35 mouse cellular contexts compared by ENCODE assay signal in the genomic region with DNA sequence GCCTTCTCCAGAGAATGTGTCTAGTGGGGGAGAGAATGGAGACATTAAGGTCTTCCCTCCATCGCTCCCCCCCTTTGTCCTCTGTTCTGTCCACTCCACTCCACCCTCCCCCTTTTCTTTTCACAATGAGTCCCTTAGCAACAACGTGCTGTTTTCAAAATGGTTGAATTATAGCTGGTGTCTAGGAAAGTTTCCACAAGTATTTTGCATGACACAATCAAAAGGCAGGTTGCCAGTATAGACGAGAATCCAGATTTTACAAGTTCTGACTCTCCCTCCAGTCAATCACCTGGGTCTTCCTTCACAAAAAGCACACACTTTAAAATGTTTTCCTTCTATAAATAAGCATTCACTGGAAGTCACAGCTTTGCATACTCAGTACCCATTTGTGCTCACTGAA. TPM values are rescaled to one million over a fixed set of nuclear protein-coding genes. Genes with fewer than 3 reads are reported as not detected.
DNase-seq lines count a peak whose midpoint lies in the region; ATAC-seq and TF ChIP-seq lines count a peak whose summit lies in the region.
"Had no signal": no experiment of that assay in that cellular context is flagged by ENCODE, and none has a peak within 500 bp of the region (broad histone marks: within the 10 kb centered on the region; RNA-seq: fewer than 3 reads in every experiment).

No protein-coding gene starts in this region.

- intact Hi-C loops in heart, postnatal 14 days (cut with DNase I): no loop called here

- no peak for TF ChIP-seq POLR2A in liver, adult 2 months (IDR thresholded peaks at IDR 0.05; ENCODE audit: extremely low read depth, insufficient read depth, low read length)

- H3K4me1 ChIP-seq in heart, postnatal 0 days (ENCODE audit: control insufficient read depth, insufficient read depth): no peaks in the 10 kb centered on the region
- H3K4me1 ChIP-seq in liver, adult 2 months (ENCODE audit: control insufficient read depth, insufficient read depth, low read length): peaks cover 34% of the 10 kb centered on the region
- peaks cover 13% of the 10 kb centered on the region for H3K4me1 ChIP-seq in limb, embryonic 15.5 days
- H3K4me1 ChIP-seq: forebrain, embryonic 13.5 days; heart, embryonic 10.5 days; heart, embryonic 13.5 days had no signal

- TF ChIP-seq EP300 in heart, postnatal 0 days (IDR thresholded peaks at IDR 0.05; ENCODE audit: low read depth): no peak

- no peaks in the 10 kb centered on the region for H3K36me3 ChIP-seq in heart, postnatal 0 days (replicated peaks; ENCODE audit: control insufficient read depth, insufficient read depth, low read length)
- no peaks in the 10 kb centered on the region for H3K36me3 ChIP-seq in liver, adult 2 months (ENCODE audit: control insufficient read depth, insufficient read depth, low read length)
- no peaks in the 10 kb centered on the region for H3K36me3 ChIP-seq in limb, embryonic 15.5 days
- H3K36me3 ChIP-seq: embryonic facial prominence, embryonic 10.5 days; embryonic facial prominence, embryonic 13.5 days; forebrain, embryonic 10.5 days; heart, embryonic 10.5 days; heart, embryonic 13.5 days; hindbrain, embryonic 10.5 days; hindbrain, embryonic 13.5 days had no signal

- peak; percentile 28 for DNase-seq in heart, postnatal 0 days (ENCODE audit: low spot score)
- DNase-seq in heart, postnatal 14 days: no peak
- DNase-seq in liver, adult 2 months (ENCODE audit: extremely low read depth, low read depth, low spot score): peak; percentile 29
- DNase-seq in liver (no peak), NIH3T3 (ENCODE audit: low read depth) (peak; percentile 78)
- no peak for DNase-seq in lung, postnatal 25 days (ENCODE audit: low spot score)
- DNase-seq: adrenal gland, postnatal 25 days; cerebellum, adult 11-12 months; cerebellum, adult 8-10 months; cerebellum, postnatal 10 days; cerebellum, postnatal 36 days; embryo, embryonic 11 days; gastrocnemius, postnatal 10 days; gastrocnemius, postnatal 36 days; heart, adult 2 months; heart, postnatal 36 days had no signal

- ATAC-seq in heart, postnatal 0 days (ENCODE audit: insufficient read depth, low read depth): no peak
- ATAC-seq in limb, embryonic 15.5 days (ENCODE audit: insufficient number of reproducible peaks, low FRiP score, low TSS enrichment, low read depth): no peak
- ATAC-seq: activated CD4-positive, CD25-positive, alpha-beta regulatory T cell, adult 4 months; CD4-positive, CD25-positive, alpha-beta regulatory T cell, adult 4 months; forebrain, embryonic 13.5 days; forebrain, embryonic 16.5 days; hindbrain, embryonic 16.5 days had no signal

- WGBS in heart, postnatal 0 days: 54% methylated on average over 3 of the region's 3 CpGs
- 49% methylated on average over 3 of the region's 3 CpGs for WGBS in liver, adult 2 months
- WGBS in limb, embryonic 15.5 days: 34% methylated on average over 3 of the region's 3 CpGs

- H3K27ac ChIP-seq in heart, postnatal 0 days (ENCODE audit: low read depth): no peak overlapping the region
- no peak overlapping the region for H3K27ac ChIP-seq in liver, adult 2 months (replicated peaks; ENCODE audit: insufficient read depth, low read depth, low read length)
- H3K27ac ChIP-seq in limb, embryonic 15.5 days: 0 out of 2 replicates have a peak overlapping the region, but pooled peaks have one; percentile 5
- H3K27ac ChIP-seq: embryonic facial prominence, embryonic 10.5 days; embryonic facial prominence, embryonic 13.5 days; forebrain, embryonic 10.5 days; forebrain, embryonic 13.5 days; heart, adult 2 months; heart, embryonic 10.5 days; heart, embryonic 13.5 days; hindbrain, embryonic 10.5 days; hindbrain, embryonic 13.5 days had no signal

- no peaks in the 10 kb centered on the region for H3K9me3 ChIP-seq in heart, postnatal 0 days (replicated peaks; ENCODE audit: control insufficient read depth, low read length)
- H3K9me3 ChIP-seq in limb, embryonic 15.5 days: no peaks in the 10 kb centered on the region
- H3K9me3 ChIP-seq: embryonic facial prominence, embryonic 10.5 days; embryonic facial prominence, embryonic 13.5 days; forebrain, embryonic 10.5 days; forebrain, embryonic 13.5 days; heart, embryonic 10.5 days; heart, embryonic 13.5 days; hindbrain, embryonic 10.5 days; hindbrain, embryonic 13.5 days had no signal

- H3K4me2 ChIP-seq in heart, postnatal 0 days (ENCODE audit: low read depth, low read length): no peak overlapping the region
- H3K4me2 ChIP-seq in limb, embryonic 15.5 days: no peak overlapping the region
- H3K4me2 ChIP-seq: embryonic facial prominence, embryonic 13.5 days; forebrain, embryonic 13.5 days; heart, embryonic 13.5 days; hindbrain, embryonic 13.5 days had no signal

- no peak overlapping the region for H3K4me3 ChIP-seq in heart, postnatal 0 days (ENCODE audit: low read depth, low read length)
- no peak overlapping the region for H3K4me3 ChIP-seq in liver, adult 2 months (ENCODE audit: insufficient read depth, low read depth, low read length)
- no peak overlapping the region for H3K4me3 ChIP-seq in limb, embryonic 15.5 days
- H3K4me3 ChIP-seq: embryonic facial prominence, embryonic 10.5 days; embryonic facial prominence, embryonic 13.5 days; erythroblast, embryonic 14.5 days; forebrain, embryonic 10.5 days; forebrain, embryonic 13.5 days; heart, adult 2 months; heart, embryonic 10.5 days; heart, embryonic 13.5 days; hindbrain, embryonic 10.5 days; hindbrain, embryonic 13.5 days had no signal

- no peaks in the 10 kb centered on the region for H3K79me2 ChIP-seq in liver, adult 2 months (ENCODE audit: control insufficient read depth, insufficient read depth, low read length)

- H3K27me3 ChIP-seq in heart, postnatal 0 days (ENCODE audit: control insufficient read depth, insufficient read depth, low read length): no peaks in the 10 kb centered on the region
- no peaks in the 10 kb centered on the region for H3K27me3 ChIP-seq in liver, adult 2 months (ENCODE audit: control insufficient read depth, insufficient read depth, low read length)
- no peaks in the 10 kb centered on the region for H3K27me3 ChIP-seq in limb, embryonic 15.5 days
- H3K27me3 ChIP-seq: embryonic facial prominence, embryonic 13.5 days; forebrain, embryonic 13.5 days; heart, embryonic 13.5 days; hindbrain, embryonic 13.5 days had no signal

- H3K9ac ChIP-seq in heart, postnatal 0 days (replicated peaks; ENCODE audit: low read depth, low read length): no peak overlapping the region
- no peak overlapping the region for H3K9ac ChIP-seq in liver, adult 2 months (ENCODE audit: low read depth, low read length)
- no peak overlapping the region for H3K9ac ChIP-seq in limb, embryonic 15.5 days
- H3K9ac ChIP-seq: embryonic facial prominence, embryonic 13.5 days; forebrain, embryonic 13.5 days; heart, embryonic 13.5 days; hindbrain, embryonic 13.5 days had no signal

- no peak for TF ChIP-seq CTCF in heart, postnatal 0 days (IDR thresholded peaks at IDR 0.05; ENCODE audit: low read depth)
- no peak for TF ChIP-seq CTCF in liver, adult 2 months (IDR thresholded peaks at IDR 0.05; ENCODE audit: low read depth, low read length)

RNA-seq across cellular contexts. Expression of a gene that starts 4.6 kb away (rescaled TPM):
- total RNA-seq in heart, postnatal 0 days (2014; rRNA removed; ENCODE audit: low replicate concordance): 6.5 TPM in 1 of 2 replicates, not detected in the other
- polyA plus RNA-seq in heart, postnatal 0 days (2015; fragmentation: Nextera tagmentation; extraction: Ambion mirVana): 0.16 and 1.3 TPM in 2 replicates
- total RNA-seq in heart, postnatal 14 days (2021): under 1 TPM; 0.27 to 0.53 TPM
- total RNA-seq in liver, adult 2 months (2014; rRNA removed): 0.13 TPM in 1 of 2 replicates, not detected in the other
- polyA plus RNA-seq in liver, adult 2 months (2012; rRNA removed): 0.05 TPM in 2 replicates
- polyA plus RNA-seq in limb, embryonic 15.5 days (2015; fragmentation: Nextera tagmentation; extraction: Ambion mirVana): 167 and 188 TPM in 2 replicates
- total RNA-seq: granulocyte monocyte progenitor cell, adult 5-6 weeks; heart, adult 2 months; MEL had no signal
- polyA plus RNA-seq: activated CD4-positive, CD25-positive, alpha-beta regulatory T cell, adult 4 months; CD4-positive, CD25-positive, alpha-beta regulatory T cell, adult 4 months; erythroblast, embryonic 14.5 days; forebrain, embryonic 10.5 days had no signal

RNA-seq across cellular contexts. Expression of a gene that starts 24.9 kb away (rescaled TPM):
- 11.2 and 25.5 TPM in 2 replicates for total RNA-seq in heart, postnatal 0 days (2014; rRNA removed; ENCODE audit: low replicate concordance)
- polyA plus RNA-seq in heart, postnatal 0 days (2015; fragmentation: Nextera tagmentation; extraction: Ambion mirVana): 24.7 and 25.8 TPM in 2 replicates
- 10 to 100 TPM; 23.4 to 26.2 TPM for total RNA-seq in heart, postnatal 14 days (2021)
- total RNA-seq in liver, adult 2 months (2014; rRNA removed): 103 and 119 TPM in 2 replicates
- 66.4 and 73.2 TPM in 2 replicates for polyA plus RNA-seq in liver, adult 2 months (2012; rRNA removed)
- 19.2 and 25.4 TPM in 2 replicates for polyA plus RNA-seq in limb, embryonic 15.5 days (2015; fragmentation: Nextera tagmentation; extraction: Ambion mirVana)
- total RNA-seq: MEL had no signal

RNA-seq across cellular contexts. Expression of a gene that starts 43.8 kb away (rescaled TPM):
- total RNA-seq in heart, postnatal 0 days (2014; rRNA removed; ENCODE audit: low replicate concordance): not detected in 2 replicates
- 0.12 and 0.18 TPM in 2 replicates for polyA plus RNA-seq in heart, postnatal 0 days (2015; fragmentation: Nextera tagmentation; extraction: Ambion mirVana)
- not detected for total RNA-seq in heart, postnatal 14 days (2021)
- under 0.01 TPM in 1 of 2 replicates, not detected in the other for total RNA-seq in liver, adult 2 months (2014; rRNA removed)
- 0.02 and 0.04 TPM in 2 replicates for polyA plus RNA-seq in liver, adult 2 months (2012; rRNA removed)
- 0.50 and 0.62 TPM in 2 replicates for polyA plus RNA-seq in limb, embryonic 15.5 days (2015; fragmentation: Nextera tagmentation; extraction: Ambion mirVana)
- total RNA-seq: adrenal gland, adult 18-20 months; adrenal gland, postnatal 25 days; gastrocnemius, postnatal 10 days; granulocyte monocyte progenitor cell, adult 5-6 weeks; heart, adult 2 months; heart, postnatal 36 days; MEL had no signal
- polyA plus RNA-seq: activated CD4-positive, CD25-positive, alpha-beta regulatory T cell, adult 4 months; C2C12; CD4-positive, CD25-positive, alpha-beta regulatory T cell, adult 4 months; erythroblast, embryonic 14.5 days; forebrain, embryonic 13.5 days; heart, adult 2 months; heart, embryonic 13.5 days; heart, embryonic 16.5 days had no signal

Comparison
In these comparisons a context has a peak if more than half of its experiments do, and no peak if none do; other contexts are left out.
1. DNase-seq: peak in heart, postnatal 0 days (single experiment), liver, adult 2 months (single experiment) and NIH3T3 (single experiment); none in heart, postnatal 14 days (0 of 2), liver (single experiment) and lung, postnatal 25 days (single experiment).